Mouse (Mus musculus) v-Abl transformed pro-B cells (cell line): ENCODE results near the gene Slc4a5.

Experiments used
- in situ Hi-C, 2 experiments: fragments of 400-800 bp; cut with MboI; formaldehyde crosslinking; loops; one replicate each; pipeline ENCODE4 v1.15.1; 2025; ENCODE audit not compliant: unreplicated experiment in 2 of 2

The Slc4a5 gene

GRCm38 (mm10) chr6:83300447-83301229, 81.0 kb downstream of the Slc4a5 start:
- in situ Hi-C loops, result no loop called here

DNA sequence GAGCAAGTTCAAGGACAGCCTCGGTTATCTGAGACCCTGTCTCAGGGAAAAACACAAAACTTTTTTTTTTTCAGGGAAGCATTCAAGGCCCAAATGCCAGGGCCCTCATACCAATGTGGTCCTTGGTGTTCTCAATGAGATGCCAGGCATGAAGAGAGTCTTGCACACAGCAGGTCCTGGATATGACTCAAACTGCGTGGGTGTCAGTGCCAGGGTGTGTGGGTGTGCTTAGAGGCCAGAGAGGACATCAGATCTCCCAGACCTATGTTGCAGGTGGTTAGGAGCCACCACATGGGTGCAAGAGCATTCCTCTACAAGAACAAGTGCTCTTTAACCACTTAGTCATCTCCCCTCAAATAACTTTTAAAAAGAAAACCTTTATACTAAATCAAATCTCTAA, 81.7 kb downstream of the Slc4a5 start:
- in situ Hi-C loops, result no loop called here

GRCm38 (mm10) chr6:83302264-83302663, 82.6 kb downstream of the Slc4a5 start:
- in situ Hi-C loops, result no loop called here

DNA sequence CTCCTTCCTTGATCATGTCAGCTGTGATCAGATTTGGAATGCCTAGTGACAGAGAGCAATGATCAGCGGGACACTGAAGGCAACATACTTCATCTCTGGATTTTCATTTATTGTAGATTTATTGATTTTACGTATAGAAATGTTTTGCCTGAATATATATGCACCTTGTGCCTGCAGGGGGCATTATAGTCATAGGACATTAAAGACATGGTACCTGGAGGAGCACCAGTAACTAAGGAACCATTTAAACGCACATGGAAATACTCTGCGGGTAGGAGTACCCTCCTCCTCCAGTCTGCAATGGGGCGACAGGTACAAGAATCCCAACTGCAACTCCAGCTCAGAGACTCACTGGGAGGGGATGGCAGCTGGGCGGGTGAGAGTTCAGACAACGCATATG, 89.4 kb downstream of the Slc4a5 start:
- in situ Hi-C loops, result no loop called here

GRCm38 (mm10) chr6:83311206-83311605, 91.6 kb downstream of the Slc4a5 start:
- in situ Hi-C loops, result no loop called here

DNA sequence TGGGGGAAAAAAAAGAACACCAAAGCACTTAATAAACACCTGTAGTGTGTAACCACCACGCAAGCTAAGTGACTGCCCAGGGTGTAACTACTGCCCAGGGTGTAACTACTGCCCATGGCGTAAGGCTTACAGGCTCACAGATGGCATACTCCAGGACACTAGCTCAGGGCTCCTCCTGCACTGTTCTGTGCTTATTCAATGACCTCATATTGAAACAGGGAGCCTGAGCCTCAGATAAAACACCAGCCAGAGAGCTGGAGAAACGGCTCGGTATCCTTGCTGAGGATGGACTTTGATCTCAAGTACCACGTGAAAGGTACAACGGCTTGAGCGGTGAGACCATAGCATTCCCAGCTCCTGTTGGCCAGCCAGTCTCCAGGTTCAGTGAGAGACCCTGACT, 92.4 kb downstream of the Slc4a5 start:
- in situ Hi-C loops, result no loop called here

DNA sequence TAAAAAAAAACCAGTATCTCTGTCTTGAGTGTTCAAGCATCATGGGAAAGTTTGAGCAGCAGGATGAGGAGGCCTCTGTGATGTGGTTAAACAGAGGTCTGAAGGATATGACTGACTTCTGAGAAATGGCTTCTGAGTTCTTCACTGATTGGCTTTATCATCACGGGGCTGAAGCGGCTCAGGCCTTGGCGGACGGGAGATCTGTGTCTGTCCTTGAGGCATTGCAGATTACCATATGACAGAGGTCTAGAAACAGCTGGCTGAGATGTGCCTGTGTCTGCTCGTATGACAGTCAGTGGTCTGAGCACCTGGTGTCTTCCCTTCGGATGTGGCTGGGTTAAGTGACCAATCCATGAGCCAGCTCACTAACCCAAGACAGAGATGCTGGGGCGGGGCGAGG, 92.9 kb downstream of the Slc4a5 start:
- in situ Hi-C loops, result no loop called here

DNA sequence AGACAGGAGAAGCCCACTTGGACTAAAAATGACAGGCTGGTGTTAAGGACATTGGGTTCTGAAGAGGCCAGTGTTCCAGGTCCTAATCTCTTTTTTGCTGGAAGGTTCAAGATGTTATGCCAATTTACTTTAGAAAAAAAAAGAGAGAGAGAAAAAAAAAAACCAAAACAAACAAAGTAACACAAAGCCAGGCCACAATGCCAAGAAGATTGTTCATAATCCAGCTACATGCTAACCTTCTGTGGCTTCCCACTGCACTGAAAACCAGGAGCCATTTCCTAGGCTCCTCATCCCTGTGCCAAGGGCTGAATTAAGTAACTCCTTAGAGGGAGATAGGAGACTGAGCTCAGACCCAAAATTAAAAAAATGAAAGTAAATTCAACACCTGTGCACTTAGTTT, 95.7 kb downstream of the Slc4a5 start:
- in situ Hi-C loops, result no loop called here

- in situ Hi-C loops, result no loop called here
These were observed 96.4 kb downstream of the Slc4a5 start for GRCm38 (mm10) chr6:83316022-83316421.

GRCm38 (mm10) chr6:83317108-83317741, 97.6 kb downstream of the Slc4a5 start:
- in situ Hi-C loops, result no loop called here

- in situ Hi-C loops, result loop anchor here in 1 of 2 experiments (10.0 kb wide), 1 partner anchor 217 kb away; the partner anchor contains the start of genes Ccdc142, Gm42688 and Mrpl53
These were observed 102.3 kb downstream of the Slc4a5 start for GRCm38 (mm10) chr6:83321927-83322326.

DNA sequence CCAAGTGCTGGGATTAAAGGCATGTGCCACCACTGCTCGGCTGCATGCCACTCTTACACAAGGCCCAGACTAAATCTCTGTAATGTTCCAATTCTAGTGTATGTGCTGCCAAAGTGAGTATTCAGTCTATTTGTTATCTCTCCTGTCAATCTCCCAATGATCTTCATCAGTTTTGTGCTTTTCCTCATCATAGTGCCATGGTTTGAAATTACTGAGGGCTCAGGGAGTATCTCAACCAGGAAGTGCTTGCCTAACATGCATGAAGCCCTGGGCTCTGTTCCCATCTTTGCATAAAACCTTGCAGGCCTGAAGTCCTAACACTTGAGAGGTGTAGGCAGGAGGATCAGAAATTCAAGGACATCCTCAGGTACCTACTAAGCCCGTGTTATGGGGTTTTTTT, 103.2 kb downstream of the Slc4a5 start:
- in situ Hi-C loops, result loop anchor here in 1 of 2 experiments (10.0 kb wide), 1 partner anchor 218 kb away; the partner anchor contains the start of genes Ccdc142, Gm42688 and Mrpl53

- in situ Hi-C loops, result loop anchor here in 1 of 2 experiments (10.0 kb wide), 1 partner anchor 219 kb away; the partner anchor contains the start of genes Ccdc142, Gm42688 and Mrpl53
These were observed 104.2 kb downstream of the Slc4a5 start for GRCm38 (mm10) chr6:83323652-83324419.

- in situ Hi-C loops, result loop anchor here (10.0 to 25.0 kb wide), 2 partner anchors 221 to 637 kb away; partner anchors contain the start of genes Ccdc142 (in 1 of the 2), Gm42688 (in 1 of the 2) and Mrpl53 (in 1 of the 2)
These were observed 106.1 kb downstream of the Slc4a5 start, which contains the start of the genes Mthfd2 and Mob1a for GRCm38 (mm10) chr6:83325525-83326393. Gene Mthfd2 (minus strand): TSS chr6:83325908. Gene Mob1a (plus strand): TSS chr6:83326016.

DNA sequence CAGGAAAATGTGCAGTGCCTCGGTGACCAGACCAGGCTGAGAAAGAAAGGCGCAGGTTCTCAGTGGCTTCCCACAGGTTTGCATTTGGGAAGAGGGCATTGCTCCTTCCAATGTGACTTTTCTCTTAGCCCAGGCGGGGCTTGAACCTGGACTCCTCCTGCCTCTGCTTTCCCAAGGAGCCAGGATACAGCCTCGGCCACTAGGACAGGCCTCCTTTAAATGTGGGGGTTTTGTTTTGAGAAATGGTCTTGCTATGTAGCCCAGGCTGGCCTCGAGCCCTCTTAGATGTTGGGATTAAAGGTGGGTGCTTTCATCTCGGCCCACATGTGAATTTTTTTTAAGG, 106.7 kb downstream of the Slc4a5 start:
- in situ Hi-C loops, result loop anchor here (10.0 to 25.0 kb wide), 2 partner anchors 222 to 636 kb away; partner anchors contain the start of genes Ccdc142 (in 1 of the 2), Gm42688 (in 1 of the 2) and Mrpl53 (in 1 of the 2)

GRCm38 (mm10) chr6:83326761-83327160, 107.1 kb downstream of the Slc4a5 start:
- in situ Hi-C loops, result loop anchor here (10.0 to 25.0 kb wide), 2 partner anchors 222 to 636 kb away; partner anchors contain the start of genes Ccdc142 (in 1 of the 2), Gm42688 (in 1 of the 2) and Mrpl53 (in 1 of the 2)

DNA sequence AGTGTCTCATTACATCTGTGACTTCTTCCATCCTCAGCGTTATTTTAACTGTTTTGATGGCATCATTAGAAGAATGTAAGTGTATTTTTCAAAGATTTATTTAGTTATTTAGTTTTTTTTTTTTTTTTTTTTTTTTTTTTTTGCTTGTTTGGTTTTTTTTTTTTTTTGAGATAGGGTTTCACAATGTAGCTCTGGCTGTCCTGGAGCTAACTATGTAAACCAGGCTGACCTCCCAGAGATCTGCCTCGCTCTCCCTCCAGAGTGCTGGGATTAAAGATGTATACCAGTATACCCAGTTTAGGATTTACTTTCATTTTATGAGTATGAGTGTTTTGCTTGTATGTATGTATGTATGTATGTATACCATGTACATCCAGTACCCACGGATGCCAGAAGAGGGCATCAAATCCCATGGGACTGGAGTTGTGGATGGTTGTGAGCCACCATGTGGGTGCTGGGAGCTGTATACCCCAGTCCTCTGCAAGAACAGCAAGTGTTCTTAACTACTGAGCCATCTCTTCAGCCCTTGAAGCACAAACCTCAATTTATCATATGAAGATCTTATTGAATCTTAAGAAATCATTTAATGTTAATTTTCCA, 108.1 kb downstream of the Slc4a5 start:
- in situ Hi-C loops, result loop anchor here (10.0 to 25.0 kb wide), 2 partner anchors 223 to 635 kb away; partner anchors contain the start of genes Ccdc142 (in 1 of the 2), Gm42688 (in 1 of the 2) and Mrpl53 (in 1 of the 2)

DNA sequence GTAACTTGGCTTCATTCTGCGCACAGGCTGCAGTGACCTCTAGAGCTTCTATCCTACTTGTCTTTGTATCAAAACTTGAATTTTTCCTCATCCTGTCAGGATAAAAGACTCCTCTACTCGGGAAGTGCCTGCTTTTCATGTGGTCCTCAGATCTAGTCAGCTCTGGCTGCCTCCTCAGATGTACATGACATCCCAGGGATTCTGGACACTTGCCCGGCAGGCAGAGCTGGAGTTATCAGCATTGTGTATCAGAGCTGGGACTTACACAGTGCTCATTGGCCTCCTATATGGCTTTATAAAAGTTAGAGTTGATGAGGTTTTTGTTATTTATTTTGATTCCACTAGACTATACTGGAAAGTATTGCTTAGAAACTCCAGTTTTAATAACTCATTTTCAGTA, 121.8 kb downstream of the Slc4a5 start:
- in situ Hi-C loops, result loop anchor here in 1 of 2 experiments (25.0 kb wide), 1 partner anchor 621 kb away; no protein-coding TSS in a partner anchor

DNA sequence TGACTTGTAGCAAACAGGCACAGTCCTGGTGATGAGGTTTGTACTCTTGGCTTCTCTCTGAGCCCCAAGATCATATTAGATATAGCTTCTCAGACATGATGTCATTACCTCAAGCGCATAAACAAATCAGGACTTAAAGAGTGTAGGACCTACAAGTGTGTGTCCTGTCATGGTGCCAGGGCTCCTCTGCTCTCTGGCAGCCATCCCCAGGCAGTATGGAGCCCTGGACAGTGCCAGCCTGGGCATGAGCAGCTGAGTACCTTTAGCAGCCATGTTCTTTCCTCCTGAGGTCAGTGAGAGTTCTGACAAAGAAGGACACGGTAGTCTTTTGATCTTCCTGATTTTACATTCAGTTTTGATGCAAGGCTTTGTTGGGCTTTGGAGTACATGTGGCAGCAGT, 123.3 kb downstream of the Slc4a5 start:
- in situ Hi-C loops, result loop anchor here in 1 of 2 experiments (25.0 kb wide), 1 partner anchor 619 kb away; no protein-coding TSS in a partner anchor
